Mouse (Mus musculus): ENCODE measurements at regions not wholly inside any gene's neighbourhood (a gene's known extent, or its start where the extent isn't known, plus 50 kb on each side); places are given as distances from the start of the nearest gene placed in this dataset.

GRCm38 (mm10) chr12:95489848-95490247 lies 202.2 kb upstream of the Flrt2 start:
- TF ChIP-seq EP300 (IDR thresholded peaks at IDR 0.05; ENCODE audit: low read depth) (no peak), CTCF (IDR thresholded peaks at IDR 0.05; ENCODE audit: low read depth) (no peak)

Data from liver, embryonic 14.5 days (tissue).